Mouse (Mus musculus) CH12.LX (cell line): ENCODE measurements around the gene Ano10. TPM values are rescaled to one million over a fixed set of nuclear protein-coding genes. Genes with fewer than 3 reads are reported as not detected.

Source experiments
- DNase-seq: peaks from one replicate; pipeline ENCODE4 v3.0.0-alpha.2; 2013; ENCODE audit errors: extremely low read depth
- H3K27ac ChIP-seq: 2 replicates; pipeline ENCODE4 v1.5.1; 2012; ENCODE audit warnings: low read depth, mild to moderate bottlenecking, control low read depth, moderate library complexity; ENCODE audit not compliant: insufficient read depth
- H3K27me3 ChIP-seq: replicated peaks from 2 replicates; pipeline ENCODE3; 2012; ENCODE audit warnings: inconsistent platforms
- H3K36me3 ChIP-seq, 2 experiments: replicated peaks in 1 of 2; 2 replicates each; pipeline versions ENCODE3 to v1.6.1; 2012; ENCODE audit warnings: inconsistent platforms in 1 of 2, low read length in 1 of 2, mild to moderate bottlenecking in 1 of 2, mixed read lengths in 1 of 2, moderate library complexity in 1 of 2; ENCODE audit not compliant: control insufficient read depth in 1 of 2, insufficient read depth in 1 of 2
- H3K4me1 ChIP-seq, 2 experiments: 2 replicates each; pipeline ENCODE4 v1.6.1; 2012; ENCODE audit warnings: inconsistent platforms in 1 of 2, moderate library complexity in 1 of 2; ENCODE audit not compliant: insufficient read depth in 2 of 2, control insufficient read depth in 1 of 2
- H3K4me2 ChIP-seq: 2 replicates; pipeline ENCODE4 v1.6.1; 2012; ENCODE audit warnings: low read depth, mild to moderate bottlenecking, control low read depth; ENCODE audit not compliant: poor library complexity, insufficient read depth, severe bottlenecking
- H3K4me3 ChIP-seq, 3 experiments: fragments of 150-350 bp in 1 of 3; sonication (generic) in 1 of 3; replicated peaks in 1 of 3; 2 replicates each; pipeline versions ENCODE3 to v1.5.1; 2011 to 2012; ENCODE audit warnings: low read depth in 2 of 3, low read length in 2 of 3, mild to moderate bottlenecking in 2 of 3, moderate library complexity in 2 of 3, control low read depth in 1 of 3, improper control_type of control experiment in 1 of 3, inconsistent platforms in 1 of 3, mixed read lengths in 1 of 3; ENCODE audit not compliant: poor library complexity in 1 of 3
- H3K79me2 ChIP-seq: replicated peaks from 2 replicates; pipeline ENCODE4 v1.6.1; 2012; ENCODE audit warnings: mild to moderate bottlenecking, moderate library complexity; ENCODE audit not compliant: control insufficient read depth, poor library complexity, insufficient read depth, severe bottlenecking; ENCODE audit errors: extremely low read depth
- H3K9ac ChIP-seq: 2 replicates; pipeline ENCODE4 v1.6.1; 2012; ENCODE audit warnings: low read depth, mild to moderate bottlenecking, control low read depth, moderate library complexity; ENCODE audit not compliant: insufficient read depth
- H3K9me3 ChIP-seq: replicated peaks from 2 replicates; pipeline ENCODE3; 2012; ENCODE audit warnings: low read length, inconsistent platforms, mixed read lengths
- BHLHE40 ChIP-seq: IDR thresholded peaks from 2 replicates; pipeline ENCODE4 v1.6.1; 2011; ENCODE audit warnings: mild to moderate bottlenecking, low read depth, low read length, improper control_type of control experiment
- CHD2 ChIP-seq: IDR thresholded peaks from 2 replicates; pipeline ENCODE4 v1.6.1; 2011; ENCODE audit warnings: low read length, improper control_type of control experiment
- ELF1 ChIP-seq: IDR thresholded peaks from 2 replicates; pipeline ENCODE4 v1.6.1; 2014; ENCODE audit warnings: low read depth, mild to moderate bottlenecking, inconsistent platforms, low read length, improper control_type of control experiment
- EP300 ChIP-seq: IDR thresholded peaks from 2 replicates; pipeline ENCODE4 v1.6.1; 2011; ENCODE audit warnings: low read length, improper control_type of control experiment
- ETS1 ChIP-seq: conservative IDR thresholded peaks from 2 replicates; pipeline ENCODE4 v1.6.1; 2012; ENCODE audit warnings: low read depth, mild to moderate bottlenecking, inconsistent platforms, low read length, improper control_type of control experiment, moderate library complexity
- GABPA ChIP-seq: IDR thresholded peaks from 2 replicates; pipeline ENCODE4 v1.6.1; 2012; ENCODE audit warnings: low read depth, low read length, improper control_type of control experiment, inconsistent platforms; ENCODE audit not compliant: insufficient replicate concordance
- IRF4 ChIP-seq: IDR thresholded peaks from 2 replicates; pipeline ENCODE4 v1.6.1; 2014; ENCODE audit warnings: low read depth, mild to moderate bottlenecking, inconsistent platforms, low read length, improper control_type of control experiment
- JUN ChIP-seq: IDR thresholded peaks from 2 replicates; pipeline ENCODE4 v1.6.1; 2011; ENCODE audit warnings: low read depth, mild to moderate bottlenecking, low read length, improper control_type of control experiment, moderate library complexity; ENCODE audit not compliant: insufficient read depth
- JUND ChIP-seq: conservative IDR thresholded peaks from 2 replicates; pipeline ENCODE4 v1.6.1; 2011; ENCODE audit warnings: low read depth, low read length, improper control_type of control experiment
- MAFK ChIP-seq: IDR thresholded peaks from 2 replicates; pipeline ENCODE4 v1.6.1; 2011; ENCODE audit warnings: low read length, improper control_type of control experiment; ENCODE audit not compliant: insufficient replicate concordance
- MEF2A ChIP-seq: IDR thresholded peaks from 2 replicates; pipeline ENCODE4 v1.6.1; 2014; ENCODE audit warnings: low read depth, mild to moderate bottlenecking, inconsistent platforms, low read length, improper control_type of control experiment, borderline replicate concordance
- MXI1 ChIP-seq: IDR thresholded peaks from 2 replicates; pipeline ENCODE4 v1.6.1; 2011; ENCODE audit warnings: mild to moderate bottlenecking, low read depth, low read length, improper control_type of control experiment
- MYC ChIP-seq: IDR thresholded peaks from 2 replicates; pipeline ENCODE4 v1.6.1; 2011; ENCODE audit warnings: low read depth, mild to moderate bottlenecking, improper control_type of control experiment, low read length
- NELFE ChIP-seq: IDR thresholded peaks from 2 replicates; pipeline ENCODE4 v1.6.1; 2011; ENCODE audit warnings: low read depth, low read length, improper control_type of control experiment
- NRF1 ChIP-seq: IDR thresholded peaks from 2 replicates; pipeline ENCODE4 v1.6.1; 2014; ENCODE audit warnings: low read depth, mild to moderate bottlenecking, inconsistent platforms, low read length, improper control_type of control experiment, moderate library complexity
- PAX5 ChIP-seq: IDR thresholded peaks from 2 replicates; pipeline ENCODE4 v1.6.1; 2012; ENCODE audit warnings: low read length, inconsistent platforms, mixed read lengths
- RAD21 ChIP-seq: IDR thresholded peaks from 2 replicates; pipeline ENCODE4 v1.6.1; 2011; ENCODE audit warnings: low read depth, mild to moderate bottlenecking, low read length, improper control_type of control experiment, moderate library complexity
- RCOR1 ChIP-seq: conservative IDR thresholded peaks from 2 replicates; pipeline ENCODE4 v1.6.1; 2012; ENCODE audit warnings: low read depth, mild to moderate bottlenecking, inconsistent platforms, low read length, improper control_type of control experiment
- SIN3A ChIP-seq: IDR thresholded peaks from 2 replicates; pipeline ENCODE4 v1.6.1; 2012; ENCODE audit warnings: low read length, improper control_type of control experiment, inconsistent platforms
- SMC3 ChIP-seq: IDR thresholded peaks from 2 replicates; pipeline ENCODE4 v1.6.1; 2011; ENCODE audit warnings: low read depth, low read length, improper control_type of control experiment
- TBP ChIP-seq: conservative IDR thresholded peaks from 2 replicates; pipeline ENCODE4 v1.6.1; 2011; ENCODE audit warnings: low read depth, low read length, improper control_type of control experiment
- TCF12 ChIP-seq: IDR thresholded peaks from 2 replicates; pipeline ENCODE4 v1.6.1; 2014; ENCODE audit warnings: low read depth, mild to moderate bottlenecking, inconsistent platforms, low read length, improper control_type of control experiment
- USF1 ChIP-seq: IDR thresholded peaks from 2 replicates; pipeline ENCODE4 v1.6.1; 2014; ENCODE audit warnings: low read depth, mild to moderate bottlenecking, inconsistent platforms, low read length, improper control_type of control experiment
- USF2 ChIP-seq: conservative IDR thresholded peaks from 2 replicates; pipeline ENCODE4 v1.6.1; 2011; ENCODE audit warnings: low read depth, low read length, improper control_type of control experiment
- ZNF384 ChIP-seq: IDR thresholded peaks from 2 replicates; pipeline ENCODE4 v1.6.1; 2012; ENCODE audit warnings: low read depth, low read length, improper control_type of control experiment, inconsistent platforms
- dilution Hi-C: fragments of 300-500 bp; cut with MboI; formaldehyde crosslinking; loops from 2 replicates; pipeline ENCODE4 v1.14.3; 2020; ENCODE audit warnings: low sequenced_read_pairs; ENCODE audit not compliant: extremely low pct_unique_long_range_greater_than_20kb, extremely low pct_ligation_motif_present
- in situ Hi-C: fragments of 300-500 bp; cut with MboI; formaldehyde crosslinking; loops from 3 replicates; pipeline ENCODE4 v1.14.3; 2019; ENCODE audit warnings: low sequenced_read_pairs, low pct_ligation_motif_present, low pct_unique_long_range_greater_than_20kb, mixed read lengths
- polyA plus RNA-seq: library from polyadenylated mRNA; unstranded; fragments of >175 nt; gene quantifications from 2 replicates; pipeline ENCODE4 v1.2.1, GENCODE M21; 2012; ENCODE audit warnings: low read depth; ENCODE audit not compliant: insufficient read length
- total RNA-seq, 2 experiments: library from RNA; depleted of rRNA; stranded (reverse); fragments of 300-350 nt in 1 of 2; fragments of >200 nt in 1 of 2; gene quantifications; 2 replicates each; pipeline ENCODE4 v1.2.3; 2012 to 2014

Ano10 gene
- total and polyA plus RNA-seq, 3 experiments, result 9.5 to 23.9 (median 12.2) TPM

DNA sequence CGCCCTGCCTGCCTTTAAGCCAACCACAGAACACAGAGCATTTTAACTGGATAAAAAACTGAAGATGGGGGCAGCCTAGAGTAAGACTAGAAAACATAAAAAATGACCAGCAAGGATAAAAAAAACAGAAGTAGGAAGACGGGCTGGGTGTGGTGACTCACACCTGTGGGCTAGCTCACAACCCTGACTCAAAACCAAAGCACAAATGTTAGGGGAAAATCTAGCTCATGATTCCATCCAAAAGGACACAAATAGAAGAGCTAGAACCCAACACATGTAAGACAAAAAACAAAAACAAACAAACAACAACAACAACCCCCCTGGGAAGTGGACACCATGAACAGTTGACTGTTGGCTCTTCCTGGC is 49.4 kb downstream of the Ano10 start:
- dilution Hi-C loops (no loop called here), in situ Hi-C loops (no loop called here)
- Histone ChIP-seq H3K4me3 (no peak overlapping the region), H3K27ac (no peak overlapping the region), H3K9me3 (no peaks in the 10 kb centered on the region), H3K9ac (no peak overlapping the region), H3K4me1 (peaks cover 27 to 72% of the 10 kb centered on the region in 2 experiments), H3K27me3 (no peaks in the 10 kb centered on the region), H3K79me2 (no peaks in the 10 kb centered on the region), H3K36me3 (peaks cover 0 to 13% of the 10 kb centered on the region in 2 experiments), H3K4me2 (no peak overlapping the region)
- peak; percentile 82 for DNase-seq
- TF ChIP-seq JUN (peak; percentile 92), ZNF384 (peak; percentile 92), BHLHE40 (peak; percentile 78), SIN3A (no peak), MYC (peak; percentile 49; the same call in 1 of the 2 replicates), EP300 (peak; percentile 95), RAD21 (no peak), SMC3 (no peak), JUND (peak; percentile 96), TCF12 (peak; percentile 77), TBP (0 out of 2 replicates have a peak, but pooled peaks have one; percentile 16), CHD2 (no peak), GABPA (no peak), MEF2A (peak; percentile 68), MAFK (peak; percentile 45; the same call in 1 of the 2 replicates), IRF4 (peak; percentile 91), NELFE (no peak), RCOR1 (peak; percentile 80; the same call in 1 of the 2 replicates), ELF1 (peak; percentile 13; the same call in 1 of the 2 replicates), NRF1 (no peak), USF2 (no peak), MXI1 (no peak), PAX5 (no peak), ETS1 (peak; percentile 84), USF1 (no peak)
